Mouse (Mus musculus): ENCODE results near the gene Jade2.
A peak's percentile ranks its signal among the peaks of the same experiment; 100 is the strongest.
"Not testable (repeated sequence)": the region's sequence is repeated elsewhere in the genome, so short reads cannot be mapped to it uniquely, and the experiment has no call there.

Gene Jade2

DNA sequence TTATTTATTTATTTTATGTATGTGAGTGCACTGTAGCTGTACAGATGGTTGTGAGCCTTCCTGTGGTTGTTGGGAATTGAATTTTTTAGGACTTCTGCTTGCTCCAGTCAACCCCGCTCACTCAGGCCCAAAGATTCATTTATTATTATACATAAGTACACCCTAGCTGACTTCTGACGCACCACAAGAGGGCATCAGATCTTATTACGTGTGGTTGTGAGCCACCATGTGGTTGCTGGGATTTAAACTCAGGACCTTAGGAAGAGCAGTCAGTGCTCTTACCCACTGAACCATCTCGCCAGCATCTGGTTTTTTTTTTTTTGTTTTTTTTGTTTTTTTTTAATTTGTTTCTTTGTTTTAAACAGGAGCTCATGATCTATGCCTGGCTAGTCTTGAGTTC lies 67.7 kb downstream of the Jade2 start:
- DNase-seq (ENCODE audit: low spot score in 2 of 2) = not testable (repeated sequence)

DNA sequence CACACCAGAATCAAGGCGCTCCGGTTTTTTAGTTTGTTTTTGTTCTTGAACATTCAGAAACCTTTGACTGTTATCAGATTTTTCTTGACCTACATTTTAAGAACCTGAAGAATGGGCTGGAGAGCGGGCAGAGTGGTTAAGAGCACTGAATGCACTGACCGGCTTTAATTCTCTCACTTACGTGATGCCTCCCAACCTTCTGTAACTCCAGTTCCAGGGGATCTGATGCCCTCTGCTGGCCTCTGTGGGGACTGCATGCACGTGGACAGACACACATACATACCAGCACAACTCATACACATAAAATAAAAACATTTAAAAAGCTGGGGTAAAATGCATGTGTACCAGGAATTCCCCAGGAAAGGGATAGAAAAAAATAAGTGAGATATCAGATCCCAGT lies 71.5 kb downstream of the Jade2 start:
- DNase-seq (ENCODE audit: low spot score in 2 of 2) = peak; percentile 33 to 51

DNA sequence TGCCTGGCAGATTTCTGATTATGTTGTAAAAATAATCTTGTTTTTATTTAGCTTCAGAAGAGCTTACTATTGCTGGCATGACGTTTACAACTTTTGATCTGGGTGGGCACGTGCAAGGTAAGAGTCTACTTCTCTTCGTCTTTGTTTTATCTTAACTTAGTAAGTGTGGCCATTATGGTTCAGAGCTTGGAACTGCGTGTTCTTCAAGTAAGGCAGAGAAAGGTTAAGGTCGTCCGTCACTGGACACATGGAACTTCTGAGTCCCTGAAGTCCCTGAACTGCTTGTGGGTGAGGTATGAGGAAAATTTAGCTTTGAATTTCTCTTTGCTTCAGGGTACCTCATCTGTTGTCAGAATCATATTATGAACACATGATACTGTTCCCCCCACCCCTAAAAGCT lies 74.7 kb downstream of the Jade2 start:
- DNase-seq (ENCODE audit: low spot score in 2 of 2) = no peak

DNA sequence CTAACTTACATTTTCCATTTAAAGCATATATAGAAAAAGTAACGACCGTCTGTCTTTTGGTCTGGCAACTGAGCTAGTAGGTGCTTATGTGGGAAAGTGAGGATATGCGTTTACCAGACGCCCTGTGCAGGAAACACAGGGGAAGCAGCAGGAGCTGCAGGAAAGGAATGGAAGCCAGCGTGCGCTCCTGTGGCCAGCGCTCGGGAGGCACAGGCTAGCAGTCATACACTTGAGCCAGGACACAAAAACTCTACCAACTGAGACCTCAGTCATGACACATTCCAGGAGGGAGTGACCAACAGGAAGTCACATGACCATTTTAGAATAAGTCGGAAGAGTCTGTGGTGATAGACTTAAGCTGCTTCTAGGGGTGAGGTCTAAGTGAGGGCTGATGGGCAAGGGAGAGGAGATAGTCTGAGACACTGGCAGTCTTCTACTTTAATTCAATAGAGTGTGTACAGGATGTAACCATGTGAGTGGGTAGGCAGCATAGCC lies 76.6 kb downstream of the Jade2 start:
- no peak for DNase-seq (ENCODE audit: low spot score in 2 of 2)

GRCm38 (mm10) chr11:51777478-51777877 lies 80.0 kb downstream of the Jade2 start:
- no peak for DNase-seq (ENCODE audit: low spot score in 2 of 2)

DNA sequence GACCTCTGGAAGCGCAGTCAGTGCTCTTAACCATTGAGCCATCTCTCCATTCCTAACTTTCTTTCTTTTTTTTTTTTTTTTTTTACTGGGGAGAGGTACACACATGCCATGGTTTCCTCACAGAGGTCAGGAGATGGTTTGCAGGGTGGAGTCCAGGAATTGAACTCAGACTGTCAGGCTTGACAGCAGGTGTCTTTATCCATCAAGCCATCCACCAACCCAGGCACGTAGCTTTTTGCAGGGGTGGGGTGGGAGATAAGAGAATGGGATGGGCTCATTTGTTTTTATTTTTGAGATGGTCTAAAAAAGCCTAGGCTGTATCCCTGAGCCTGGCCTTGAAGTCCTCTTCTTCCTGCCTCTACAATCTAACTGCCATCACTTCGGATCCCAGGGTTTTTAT lies 81.9 kb downstream of the Jade2 start:
- DNase-seq (ENCODE audit: low spot score in 2 of 2) = no peak

- DNase-seq (ENCODE audit: low spot score in 2 of 2) = no peak
These were observed 89.2 kb downstream of the Jade2 start for GRCm38 (mm10) chr11:51768296-51768695.

DNA sequence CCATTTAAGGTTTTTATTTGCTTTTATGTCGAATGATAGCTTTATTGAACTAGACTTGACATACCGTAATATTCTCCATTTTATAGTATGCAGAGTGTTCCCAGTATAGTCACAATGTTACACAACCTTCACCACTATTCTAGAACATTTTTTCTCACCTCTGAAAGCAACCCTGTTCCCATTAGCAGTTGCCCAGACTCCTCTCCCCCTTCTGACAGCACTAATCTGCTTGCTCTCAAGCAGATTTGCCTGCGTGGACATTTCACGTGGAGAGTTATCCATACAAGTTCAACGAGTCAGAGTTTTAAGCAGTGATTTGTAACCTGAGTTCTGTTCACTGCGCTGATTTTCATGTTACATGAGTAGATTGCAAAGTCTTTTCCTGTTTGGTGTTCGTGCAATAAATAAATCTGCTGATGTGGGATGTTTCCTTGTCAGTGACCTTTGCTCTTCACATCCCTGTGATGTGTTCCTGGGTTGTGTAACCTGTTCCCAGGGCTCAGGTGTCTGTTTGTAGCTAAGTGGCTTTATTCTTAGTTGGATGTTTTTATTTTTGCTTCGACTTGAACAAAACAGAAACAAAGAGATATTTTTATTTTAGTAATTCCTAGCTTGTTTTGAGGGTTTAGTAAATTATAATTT lies 89.8 kb downstream of the Jade2 start:
- DNase-seq (ENCODE audit: low spot score in 2 of 2) = no peak

GRCm38 (mm10) chr11:51764816-51765215 lies 92.6 kb downstream of the Jade2 start:
- DNase-seq (ENCODE audit: low spot score in 2 of 2) = no peak

GRCm38 (mm10) chr11:51763955-51764354 lies 93.5 kb downstream of the Jade2 start:
- DNase-seq (ENCODE audit: low spot score in 2 of 2) = no peak

All from spleen, postnatal 14 days (tissue).